13 mouse cellular contexts compared by ENCODE assay signal in the genomic region with DNA sequence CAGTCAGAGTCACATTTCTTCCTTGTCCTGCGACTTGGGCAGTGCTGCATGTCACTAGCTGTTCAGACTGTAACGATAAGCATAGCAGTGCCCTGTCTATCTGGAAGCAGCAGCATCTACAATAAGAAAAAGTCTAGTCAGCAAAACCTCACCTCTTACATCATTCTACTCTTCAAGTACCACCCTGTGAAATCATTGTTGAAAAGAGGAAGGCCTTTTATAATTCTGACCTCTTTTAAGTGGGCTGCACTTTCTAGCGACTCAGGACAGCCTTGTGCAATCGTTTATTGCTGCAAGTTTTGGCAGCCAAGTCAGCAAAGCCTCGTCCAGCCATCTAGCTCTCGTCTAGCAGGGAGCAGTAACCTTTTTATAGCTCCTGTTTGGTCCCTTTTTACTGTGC.
A peak's percentile ranks its signal among the peaks of the same experiment; 100 is the strongest.
DNase-seq lines count a peak whose midpoint lies in the region; ATAC-seq and TF ChIP-seq lines count a peak whose summit lies in the region.
"Had no signal": no experiment of that assay in that cellular context is flagged by ENCODE, and none has a peak within 500 bp of the region (broad histone marks: within the 10 kb centered on the region; RNA-seq: fewer than 3 reads in every experiment).

No protein-coding gene starts in this region.

- no peak for ATAC-seq in heart, embryonic 13.5 days (ENCODE audit: extremely low read depth, insufficient number of reproducible peaks, low FRiP score, low TSS enrichment)
- ATAC-seq in erythroblast, adult 5-6 weeks (replicated peaks; ENCODE audit: low FRiP score, poor library complexity, severe bottlenecking), result no peak
- ATAC-seq in forebrain, embryonic 11.5 days (replicated peaks; ENCODE audit: low FRiP score), result no peak
- no peak for ATAC-seq in forebrain, postnatal 0 days
- ATAC-seq: midbrain, embryonic 16.5 days had no signal

- H3K36me3 ChIP-seq in heart, embryonic 13.5 days, result peaks cover 8% of the 10 kb centered on the region
- H3K36me3 ChIP-seq in forebrain, embryonic 11.5 days (ENCODE audit: control insufficient read depth, insufficient read depth, low read length), result no peaks in the 10 kb centered on the region
- H3K36me3 ChIP-seq in forebrain, postnatal 0 days (ENCODE audit: insufficient read depth), result no peaks in the 10 kb centered on the region
- H3K36me3 ChIP-seq: embryonic facial prominence, embryonic 12.5 days had no signal

- no peak for TF ChIP-seq CTCF in forebrain, postnatal 0 days (IDR thresholded peaks at IDR 0.05; ENCODE audit: low read depth)

- WGBS in heart, embryonic 13.5 days, result 27% methylated on average over 6 of the region's 6 CpGs
- WGBS in forebrain, embryonic 11.5 days, result 77% methylated on average over 6 of the region's 6 CpGs
- 43% methylated on average over 6 of the region's 6 CpGs for WGBS in forebrain, postnatal 0 days

- peak overlapping the region; percentile 33 for H3K4me2 ChIP-seq in heart, embryonic 13.5 days
- no peak overlapping the region for H3K4me2 ChIP-seq in forebrain, embryonic 11.5 days (ENCODE audit: low read depth, low read length, severe bottlenecking)
- no peak overlapping the region for H3K4me2 ChIP-seq in forebrain, postnatal 0 days (ENCODE audit: low read depth)
- H3K4me2 ChIP-seq: embryonic facial prominence, embryonic 12.5 days; hindbrain, embryonic 14.5 days had no signal

- H3K9ac ChIP-seq in heart, embryonic 13.5 days, result peak overlapping the region; percentile 26; the same call in 1 of the 2 replicates
- H3K9ac ChIP-seq in forebrain, embryonic 11.5 days (ENCODE audit: low read length), result no peak overlapping the region
- H3K9ac ChIP-seq in forebrain, postnatal 0 days, result no peak overlapping the region
- H3K9ac ChIP-seq: embryonic facial prominence, embryonic 12.5 days; hindbrain, embryonic 14.5 days had no signal

- no peaks in the 10 kb centered on the region for H3K27me3 ChIP-seq in heart, embryonic 13.5 days (replicated peaks)
- no peaks in the 10 kb centered on the region for H3K27me3 ChIP-seq in forebrain, embryonic 11.5 days (ENCODE audit: control insufficient read depth, insufficient read depth, low read length)
- no peaks in the 10 kb centered on the region for H3K27me3 ChIP-seq in forebrain, postnatal 0 days (ENCODE audit: insufficient read depth, low read length)
- H3K27me3 ChIP-seq: embryonic facial prominence, embryonic 12.5 days had no signal

- peak overlapping the region; percentile 66 for H3K27ac ChIP-seq in heart, embryonic 13.5 days (replicated peaks)
- no peak overlapping the region for H3K27ac ChIP-seq in forebrain, embryonic 11.5 days (ENCODE audit: low read depth, low read length)
- H3K27ac ChIP-seq in forebrain, postnatal 0 days (ENCODE audit: low read depth, low read length), result no peak overlapping the region
- H3K27ac ChIP-seq: embryonic facial prominence, embryonic 12.5 days; hindbrain, embryonic 14.5 days; left cerebral cortex, adult 2 months had no signal

- no peak overlapping the region for H3K4me3 ChIP-seq in heart, embryonic 13.5 days
- no peak overlapping the region for H3K4me3 ChIP-seq in forebrain, embryonic 11.5 days (ENCODE audit: low read depth, low read length)
- no peak overlapping the region for H3K4me3 ChIP-seq in forebrain, postnatal 0 days (ENCODE audit: low read depth, low read length)
- H3K4me3 ChIP-seq: embryonic facial prominence, embryonic 12.5 days; left cerebral cortex, adult 2 months had no signal

- H3K4me1 ChIP-seq in heart, embryonic 13.5 days, result peaks cover 44% of the 10 kb centered on the region
- H3K4me1 ChIP-seq in forebrain, embryonic 11.5 days (replicated peaks; ENCODE audit: control insufficient read depth, insufficient read depth, low read length), result no peaks in the 10 kb centered on the region
- H3K4me1 ChIP-seq in forebrain, postnatal 0 days (ENCODE audit: insufficient read depth), result no peaks in the 10 kb centered on the region

- peak; percentile 48 for DNase-seq in kidney, postnatal 14 days
- no peak for DNase-seq in kidney, adult 8-10 months
- peak; percentile 76 for DNase-seq in adrenal gland, postnatal 14 days
- DNase-seq in lung, postnatal 25 days (ENCODE audit: low spot score), result peak; percentile 82
- DNase-seq in forebrain, embryonic 11.5 days (ENCODE audit: low spot score), result no peak
- no peak for DNase-seq in forebrain, postnatal 0 days
- DNase-seq: retina, postnatal 1 day had no signal

- H3K9me3 ChIP-seq in heart, embryonic 13.5 days, result no peaks in the 10 kb centered on the region
- no peaks in the 10 kb centered on the region for H3K9me3 ChIP-seq in forebrain, embryonic 11.5 days (ENCODE audit: control insufficient read depth, low read length)
- H3K9me3 ChIP-seq in forebrain, postnatal 0 days (ENCODE audit: low read length), result no peaks in the 10 kb centered on the region
- H3K9me3 ChIP-seq: embryonic facial prominence, embryonic 12.5 days had no signal

Comparison
In these comparisons a context has a peak if more than half of its experiments do, and no peak if none do; other contexts are left out.
1. DNase-seq: peak in kidney, postnatal 14 days (single experiment), adrenal gland, postnatal 14 days (single experiment) and lung, postnatal 25 days (single experiment); none in kidney, adult 8-10 months (0 of 2), forebrain, embryonic 11.5 days (single experiment) and forebrain, postnatal 0 days (single experiment).